Mouse (Mus musculus) embryonic facial prominence, embryonic 11.5 days (tissue): ENCODE measurements around the gene Ube2a. TPM values are rescaled to one million over a fixed set of nuclear protein-coding genes. Genes with fewer than 3 reads are reported as not detected.
A peak's percentile ranks its signal among the peaks of the same experiment; 100 is the strongest.

Experiments used
- ATAC-seq: fragments of 200-750 bp; cut with Nextera tagmentation; replicated peaks from 2 replicates; pipeline ENCODE4 v1.8.0; 2017; ENCODE audit warnings: low read depth; ENCODE audit not compliant: insufficient number of reproducible peaks, low FRiP score, low TSS enrichment
- DNase-seq: peaks from one replicate; pipeline ENCODE4 v3.0.0-alpha.2; 2015; ENCODE audit warnings: low spot score
- H3K27ac ChIP-seq: fragments of 300-500 bp; sonication (generic); replicated peaks from 2 replicates; pipeline ENCODE4 v1.5.1; 2014; ENCODE audit warnings: mild to moderate bottlenecking, low read depth, low read length, control low read depth
- H3K27me3 ChIP-seq: fragments of 300-500 bp; sonication (generic); 2 replicates; pipeline ENCODE4 v1.6.1; 2014; ENCODE audit warnings: mild to moderate bottlenecking, low read length, moderate library complexity, mixed read lengths; ENCODE audit not compliant: control insufficient read depth, insufficient read depth
- H3K36me3 ChIP-seq: fragments of 300-500 bp; sonication (generic); replicated peaks from 2 replicates; pipeline ENCODE4 v1.6.1; 2014; ENCODE audit warnings: low read depth, mild to moderate bottlenecking, low read length, moderate library complexity, mixed read lengths; ENCODE audit not compliant: control insufficient read depth, insufficient read depth
- H3K4me1 ChIP-seq: fragments of 300-500 bp; sonication (generic); 2 replicates; pipeline ENCODE4 v1.6.1; 2014; ENCODE audit warnings: low read length, mixed read lengths; ENCODE audit not compliant: control insufficient read depth, insufficient read depth
- H3K4me2 ChIP-seq: fragments of 300-500 bp; sonication (generic); 2 replicates; pipeline ENCODE4 v1.6.1; 2014; ENCODE audit warnings: low read depth, mild to moderate bottlenecking, control low read depth, low read length, moderate library complexity
- H3K4me3 ChIP-seq: fragments of 300-500 bp; sonication (generic); 2 replicates; pipeline ENCODE4 v1.5.1; 2014; ENCODE audit warnings: low read depth, low read length, control low read depth
- H3K9ac ChIP-seq: fragments of 300-500 bp; sonication (generic); replicated peaks from 2 replicates; pipeline ENCODE4 v1.6.1; 2014; ENCODE audit warnings: mild to moderate bottlenecking, control low read depth, low read length
- H3K9me3 ChIP-seq: fragments of 300-500 bp; sonication (generic); replicated peaks from 2 replicates; pipeline ENCODE4 v1.6.1; 2016; ENCODE audit warnings: mild to moderate bottlenecking, low read length, inconsistent platforms, mixed read lengths; ENCODE audit not compliant: control insufficient read depth
- WGBS: fragments of 180-500 bp; shearing (Covaris S2); extraction: QIAGEN DNeasy Blood & Tissue Kit; methylation state at CpG from one replicate; pipeline ENCODE4 v1.1.7; 2014; 5-methylcytosine and 5-hydroxymethylcytosine counted together
- polyA plus RNA-seq: library from polyadenylated mRNA; unstranded; fragments of >200 nt; fragmentation: Nextera tagmentation; extraction: Ambion mirVana; gene quantifications from 2 replicates; pipeline ENCODE4 v1.2.1, GENCODE M21; 2014

The Ube2a gene
- polyA plus RNA-seq, 1 experiment from 2014 or later: 136 TPM

GRCm38 (mm10) chrX:36837069-36837676 lies 36.5 kb upstream of the Ube2a start:
- no peaks in the 10 kb centered on the region for H3K9me3 ChIP-seq
- H3K4me2 ChIP-seq: no peak overlapping the region
- H3K9ac ChIP-seq: no peak overlapping the region
- no peaks in the 10 kb centered on the region for H3K4me1 ChIP-seq
- H3K36me3 ChIP-seq: no peaks in the 10 kb centered on the region
- WGBS: 47% methylated on average over 6 of the region's 6 CpGs
- no peak overlapping the region for H3K27ac ChIP-seq
- no peaks in the 10 kb centered on the region for H3K27me3 ChIP-seq
- H3K4me3 ChIP-seq: no peak overlapping the region
- DNase-seq (no peak), ATAC-seq (no peak)

- DNase-seq (no peak), ATAC-seq (no peak)
- Histone ChIP-seq H3K4me1 (no peaks in the 10 kb centered on the region), H3K9me3 (no peaks in the 10 kb centered on the region), H3K9ac (no peak overlapping the region), H3K4me2 (no peak overlapping the region), H3K27me3 (no peaks in the 10 kb centered on the region), H3K4me3 (no peak overlapping the region), H3K36me3 (no peaks in the 10 kb centered on the region), H3K27ac (no peak overlapping the region)
- WGBS: 83% methylated on average over 7 of the region's 7 CpGs
These were observed 34.3 kb upstream of the Ube2a start for GRCm38 (mm10) chrX:36839391-36839790.

GRCm38 (mm10) chrX:36841698-36842097 lies 32.0 kb upstream of the Ube2a start:
- ATAC-seq: no peak
- Histone ChIP-seq H3K9me3 (no peaks in the 10 kb centered on the region), H3K4me2 (no peak overlapping the region), H3K4me1 (no peaks in the 10 kb centered on the region), H3K4me3 (no peak overlapping the region), H3K36me3 (no peaks in the 10 kb centered on the region), H3K27ac (no peak overlapping the region), H3K9ac (no peak overlapping the region), H3K27me3 (no peaks in the 10 kb centered on the region)
- no peak for DNase-seq
- 88% methylated on average over 6 of the region's 6 CpGs for WGBS

- H3K4me3 ChIP-seq: no peak overlapping the region
- 84% methylated on average over 4 of the region's 4 CpGs for WGBS
These were observed 30.2 kb upstream of the Ube2a start for GRCm38 (mm10) chrX:36843346-36843990.

GRCm38 (mm10) chrX:36847152-36847551 lies 26.5 kb upstream of the Ube2a start:
- no peak overlapping the region for H3K4me3 ChIP-seq
- no peak overlapping the region for H3K9ac ChIP-seq
- H3K4me1 ChIP-seq: no peaks in the 10 kb centered on the region
- H3K27ac ChIP-seq: no peak overlapping the region
- DNase-seq (no peak), ATAC-seq (no peak)
- H3K27me3 ChIP-seq: no peaks in the 10 kb centered on the region
- H3K36me3 ChIP-seq: no peaks in the 10 kb centered on the region
- no peaks in the 10 kb centered on the region for H3K9me3 ChIP-seq
- WGBS: 90% methylated on average over 1 of the region's 1 CpGs
- no peak overlapping the region for H3K4me2 ChIP-seq

More at GRCm38 (mm10) chrX:36843346-36843990, 30.2 kb upstream of the Ube2a start:
- no peak for DNase-seq
- H3K27ac ChIP-seq: no peak overlapping the region
- no peak overlapping the region for H3K4me2 ChIP-seq
- no peaks in the 10 kb centered on the region for H3K9me3 ChIP-seq
- H3K9ac ChIP-seq: no peak overlapping the region
- H3K27me3 ChIP-seq: no peaks in the 10 kb centered on the region
- no peaks in the 10 kb centered on the region for H3K36me3 ChIP-seq
- ATAC-seq: no peak
- no peaks in the 10 kb centered on the region for H3K4me1 ChIP-seq

- 85% methylated on average over 8 of the region's 8 CpGs for WGBS
- H3K36me3 ChIP-seq: no peaks in the 10 kb centered on the region
These were observed 21.1 kb upstream of the Ube2a start for GRCm38 (mm10) chrX:36852631-36853030.

GRCm38 (mm10) chrX:36863766-36864608 lies 9.7 kb upstream of the Ube2a start:
- no peaks in the 10 kb centered on the region for H3K36me3 ChIP-seq
- peak overlapping the region; percentile 47 for H3K9ac ChIP-seq
- no peaks in the 10 kb centered on the region for H3K4me1 ChIP-seq
- peak overlapping the region; percentile 43 for H3K4me3 ChIP-seq
- H3K9me3 ChIP-seq: no peaks in the 10 kb centered on the region
- no peaks in the 10 kb centered on the region for H3K27me3 ChIP-seq
- no peak overlapping the region for H3K27ac ChIP-seq
- DNase-seq (peak; percentile 81), ATAC-seq (peak; percentile 80)
- 16% methylated on average over 34 of the region's 44 CpGs for WGBS
- peak overlapping the region; percentile 33 for H3K4me2 ChIP-seq

More at GRCm38 (mm10) chrX:36852631-36853030, 21.1 kb upstream of the Ube2a start:
- Histone ChIP-seq H3K27ac (no peak overlapping the region), H3K27me3 (no peaks in the 10 kb centered on the region), H3K4me2 (no peak overlapping the region), H3K9ac (no peak overlapping the region), H3K4me1 (no peaks in the 10 kb centered on the region), H3K9me3 (no peaks in the 10 kb centered on the region), H3K4me3 (no peak overlapping the region)
- DNase-seq (no peak), ATAC-seq (no peak)
